In genomic region chr17:25945517-25946155, GRCm38 (mm10) we compare ENCODE assay signal across 15 mouse cellular contexts. TPM values are rescaled to one million over a fixed set of nuclear protein-coding genes. Genes with fewer than 3 reads are reported as not detected.
A peak's percentile ranks its signal among the peaks of the same experiment; 100 is the strongest.
DNase-seq lines count a peak whose midpoint lies in the region; ATAC-seq and TF ChIP-seq lines count a peak whose summit lies in the region.
"Had no signal": no experiment of that assay in that cellular context is flagged by ENCODE, and none has a peak within 500 bp of the region (broad histone marks: within the 10 kb centered on the region; RNA-seq: fewer than 3 reads in every experiment).

No protein-coding gene starts in this region.

- no peak for ATAC-seq in forebrain, embryonic 11.5 days (replicated peaks; ENCODE audit: low FRiP score)
- no peak for ATAC-seq in forebrain, embryonic 12.5 days (ENCODE audit: low FRiP score)
- ATAC-seq in G1E (ENCODE audit: extremely low read depth, insufficient number of reproducible peaks, low FRiP score, poor library complexity, severe bottlenecking), result no peak
- ATAC-seq: forebrain, postnatal 0 days; hindbrain, embryonic 16.5 days had no signal

- H3K27me3 ChIP-seq in forebrain, embryonic 11.5 days (ENCODE audit: control insufficient read depth, insufficient read depth, low read length), result peaks cover 6% of the 10 kb centered on the region
- H3K27me3 ChIP-seq in forebrain, embryonic 12.5 days, result peaks cover 30% of the 10 kb centered on the region
- H3K27me3 ChIP-seq in G1E (ENCODE audit: insufficient read depth, low read length), result peaks cover 10% of the 10 kb centered on the region

- peaks cover 4% of the 10 kb centered on the region; the same call in 1 of the 2 replicates for H3K4me1 ChIP-seq in forebrain, embryonic 11.5 days (replicated peaks; ENCODE audit: control insufficient read depth, insufficient read depth, low read length)
- peaks cover 11% of the 10 kb centered on the region for H3K4me1 ChIP-seq in forebrain, embryonic 12.5 days
- peaks cover 77% of the 10 kb centered on the region for H3K4me1 ChIP-seq in G1E (ENCODE audit: insufficient read depth, low read depth, low read length)

- H3K9me3 ChIP-seq in forebrain, embryonic 11.5 days (ENCODE audit: control insufficient read depth, low read length), result no peaks in the 10 kb centered on the region
- H3K9me3 ChIP-seq in forebrain, embryonic 12.5 days, result no peaks in the 10 kb centered on the region
- no peaks in the 10 kb centered on the region for H3K9me3 ChIP-seq in G1E (replicated peaks)

- no peak overlapping the region for H3K4me3 ChIP-seq in forebrain, embryonic 11.5 days (ENCODE audit: low read depth, low read length)
- H3K4me3 ChIP-seq in forebrain, embryonic 12.5 days (replicated peaks), result no peak overlapping the region
- H3K4me3 ChIP-seq in G1E (ENCODE audit: low read depth, low read length), result peak overlapping the region; percentile 47; the same call in 1 of the 2 replicates
- H3K4me3 ChIP-seq: myocyte had no signal

- no peak overlapping the region for H3K27ac ChIP-seq in forebrain, embryonic 11.5 days (ENCODE audit: low read depth, low read length)
- H3K27ac ChIP-seq in forebrain, embryonic 12.5 days, result no peak overlapping the region
- H3K27ac ChIP-seq: stomach, postnatal 0 days had no signal

- TF ChIP-seq CTCF in G1E (IDR thresholded peaks at IDR 0.05; ENCODE audit: low read depth, low read length), result no peak

- H3K4me2 ChIP-seq in forebrain, embryonic 11.5 days (ENCODE audit: low read depth, low read length, severe bottlenecking), result no peak overlapping the region
- no peak overlapping the region for H3K4me2 ChIP-seq in forebrain, embryonic 12.5 days

- 60% methylated on average over 9 of the region's 9 CpGs for WGBS in forebrain, embryonic 11.5 days
- WGBS in forebrain, embryonic 12.5 days, result 64% methylated on average over 9 of the region's 9 CpGs

- DNase-seq in forebrain, embryonic 11.5 days (ENCODE audit: low spot score), result no peak
- no peak for DNase-seq in G1E (ENCODE audit: low spot score)
- peak; percentile 43 to 59 for DNase-seq in heart, adult 9 months (ENCODE audit: low spot score in 2 of 2)
- peak; percentile 65 for DNase-seq in kidney, postnatal 10 days
- DNase-seq in left cerebral cortex, postnatal 10 days (ENCODE audit: extremely low spot score in 1 of 2, low spot score in 2 of 2), result no peak
- DNase-seq in left cerebral cortex, adult 8-10 months (ENCODE audit: low spot score in 2 of 2), result no peak
- DNase-seq in lung, postnatal 10 days, result no peak
- DNase-seq: embryo, embryonic 11 days; forebrain, postnatal 0 days; lung, postnatal 36 days; right cerebral cortex, postnatal 25 days had no signal

- no peaks in the 10 kb centered on the region for H3K36me3 ChIP-seq in forebrain, embryonic 11.5 days (ENCODE audit: control insufficient read depth, insufficient read depth, low read length)
- H3K36me3 ChIP-seq in forebrain, embryonic 12.5 days (replicated peaks), result no peaks in the 10 kb centered on the region
- H3K36me3 ChIP-seq in G1E (replicated peaks), result peaks cover 2% of the 10 kb centered on the region

- 0 out of 2 replicates have a peak overlapping the region, but pooled peaks have one; percentile 6 for H3K9ac ChIP-seq in forebrain, embryonic 11.5 days (ENCODE audit: low read length)
- no peak overlapping the region for H3K9ac ChIP-seq in forebrain, embryonic 12.5 days
- H3K9ac ChIP-seq: forebrain, postnatal 0 days had no signal

- intact Hi-C loops in left cerebral cortex, postnatal 10 days (cut with DNase I), result no loop called here

RNA-seq across cellular contexts. Expression of gene Nhlrc4, which starts 0.9 kb away (rescaled TPM):
- 0.24 and 0.59 TPM in 2 replicates for polyA plus RNA-seq in forebrain, embryonic 11.5 days (2014; fragmentation: Nextera tagmentation; extraction: Ambion mirVana)
- polyA plus RNA-seq in forebrain, embryonic 12.5 days (2016; fragmentation: Nextera tagmentation; extraction: Ambion mirVana), result 0.09 and 0.72 TPM in 2 replicates
- total RNA-seq in G1E (2014; fragmentation: Nextera tagmentation) (0.38 and 1.7 TPM in 2 replicates), G1E (2017) (0.33 TPM in 1 of 2 replicates, not detected in the other)
- polyA plus RNA-seq in G1E (2012), result 1.1 and 2.7 TPM in 2 replicates
- not detected for total RNA-seq in left cerebral cortex, postnatal 10 days (2021)
- under 1 TPM; 0.41 to 0.74 (median 0.48) TPM for total RNA-seq in left cerebral cortex, adult 8-10 months (2022)
- total RNA-seq: forebrain, postnatal 0 days had no signal
- polyA plus RNA-seq: stomach, postnatal 0 days had no signal

RNA-seq across cellular contexts. Expression of gene Pigq, which starts 0.9 kb away (rescaled TPM):
- 65.2 and 67.1 TPM in 2 replicates for polyA plus RNA-seq in forebrain, embryonic 11.5 days (2014; fragmentation: Nextera tagmentation; extraction: Ambion mirVana)
- 51.4 and 53.0 TPM in 2 replicates for polyA plus RNA-seq in forebrain, embryonic 12.5 days (2016; fragmentation: Nextera tagmentation; extraction: Ambion mirVana)
- total RNA-seq in G1E (2014; fragmentation: Nextera tagmentation), result 116 and 431 TPM in 2 replicates
- 41.4 and 42.1 TPM in 2 replicates for total RNA-seq in G1E (2017)
- 81.8 and 136 TPM in 2 replicates for polyA plus RNA-seq in G1E (2012)
- 100 to 1,000 TPM; 123 to 126 TPM for total RNA-seq in left cerebral cortex, postnatal 10 days (2021)
- 100 to 1,000 TPM; 104 to 113 (median 104) TPM for total RNA-seq in left cerebral cortex, adult 8-10 months (2022)

RNA-seq across cellular contexts. Expression of gene A930017K11Rik, which starts 6.7 kb away (rescaled TPM):
- not detected in 2 replicates for polyA plus RNA-seq in forebrain, embryonic 11.5 days (2014; fragmentation: Nextera tagmentation; extraction: Ambion mirVana)
- 0.08 and 0.13 TPM in 2 replicates for polyA plus RNA-seq in forebrain, embryonic 12.5 days (2016; fragmentation: Nextera tagmentation; extraction: Ambion mirVana)
- total RNA-seq in G1E (2014; fragmentation: Nextera tagmentation), result not detected in 2 replicates
- 0.06 TPM in 1 of 2 replicates, not detected in the other for total RNA-seq in G1E (2017)
- polyA plus RNA-seq in G1E (2012), result 0.03 and 0.07 TPM in 2 replicates
- total RNA-seq in left cerebral cortex, postnatal 10 days (2021), result not detected
- total RNA-seq in left cerebral cortex, adult 8-10 months (2022), result 1 to 10 TPM in 3 of 4 experiments, under 1 TPM in 1; 0.63 to 1.8 (median 1.4) TPM
- polyA plus RNA-seq: stomach, postnatal 0 days had no signal

RNA-seq across cellular contexts. Expression of gene Rab40c, which starts 26.1 kb away (rescaled TPM):
- polyA plus RNA-seq in forebrain, embryonic 11.5 days (2014; fragmentation: Nextera tagmentation; extraction: Ambion mirVana), result 20.1 and 21.6 TPM in 2 replicates
- 35.1 and 36.5 TPM in 2 replicates for polyA plus RNA-seq in forebrain, embryonic 12.5 days (2016; fragmentation: Nextera tagmentation; extraction: Ambion mirVana)
- total RNA-seq in G1E (2014; fragmentation: Nextera tagmentation) (9.1 and 10.8 TPM in 2 replicates), G1E (2017) (4.2 and 9.3 TPM in 2 replicates)
- 12.4 and 13.5 TPM in 2 replicates for polyA plus RNA-seq in G1E (2012)
- 10 to 100 TPM; 46.2 to 53.4 TPM for total RNA-seq in left cerebral cortex, postnatal 10 days (2021)
- 10 to 100 TPM; 39.7 to 46.1 (median 45.1) TPM for total RNA-seq in left cerebral cortex, adult 8-10 months (2022)

RNA-seq across cellular contexts. Expression of gene Capn15, which starts 40.0 kb away (rescaled TPM):
- polyA plus RNA-seq in forebrain, embryonic 11.5 days (2014; fragmentation: Nextera tagmentation; extraction: Ambion mirVana), result 31.4 and 33.1 TPM in 2 replicates
- polyA plus RNA-seq in forebrain, embryonic 12.5 days (2016; fragmentation: Nextera tagmentation; extraction: Ambion mirVana), result 30.6 and 31.7 TPM in 2 replicates
- 14.6 and 17.3 TPM in 2 replicates for total RNA-seq in G1E (2014; fragmentation: Nextera tagmentation)
- total RNA-seq in G1E (2017), result 2.8 and 3.2 TPM in 2 replicates
- 41.6 and 47.8 TPM in 2 replicates for polyA plus RNA-seq in G1E (2012)
- total RNA-seq in left cerebral cortex, postnatal 10 days (2021), result 10 to 100 TPM; 41.5 to 42.5 TPM
- 10 to 100 TPM; 34.3 to 50.9 (median 46.4) TPM for total RNA-seq in left cerebral cortex, adult 8-10 months (2022)

Comparison
In these comparisons a context has a peak if more than half of its experiments do, and no peak if none do; other contexts are left out.
1. DNase-seq: peak in heart, adult 9 months (2 of 2) and kidney, postnatal 10 days (single experiment); none in forebrain, embryonic 11.5 days (single experiment), G1E (single experiment), left cerebral cortex, postnatal 10 days (0 of 2), left cerebral cortex, adult 8-10 months (0 of 2) and lung, postnatal 10 days (single experiment).